Mouse (Mus musculus) embryonic facial prominence, embryonic 13.5 days (tissue): ENCODE data around the gene Mpi. TPM values are rescaled to one million over a fixed set of nuclear protein-coding genes. Genes with fewer than 3 reads are reported as not detected.
A peak's percentile ranks its signal among the peaks of the same experiment; 100 is the strongest.

Experiments used
- ATAC-seq: fragments of 200-750 bp; cut with Nextera tagmentation; 2 replicates; pipeline ENCODE4 v1.8.0; 2017; ENCODE audit warnings: low read depth; ENCODE audit not compliant: insufficient number of reproducible peaks, insufficient read depth, low FRiP score, low TSS enrichment
- H3K27ac ChIP-seq: fragments of 300-500 bp; sonication (generic); 2 replicates; pipeline ENCODE4 v1.5.1; 2015; ENCODE audit warnings: moderate library complexity, mild to moderate bottlenecking, inconsistent platforms
- H3K27me3 ChIP-seq: fragments of 300-500 bp; sonication (generic); 2 replicates; pipeline ENCODE4 v1.6.1; 2015; ENCODE audit warnings: mild to moderate bottlenecking, inconsistent platforms
- H3K36me3 ChIP-seq: fragments of 300-500 bp; sonication (generic); 2 replicates; pipeline ENCODE4 v1.6.1; 2015; ENCODE audit warnings: mild to moderate bottlenecking, inconsistent platforms
- H3K4me1 ChIP-seq: fragments of 300-500 bp; sonication (generic); 2 replicates; pipeline ENCODE4 v1.6.1; 2015; ENCODE audit warnings: inconsistent platforms
- H3K4me2 ChIP-seq: fragments of 300-500 bp; sonication (generic); 2 replicates; pipeline ENCODE4 v1.6.1; 2015; ENCODE audit warnings: moderate library complexity, mild to moderate bottlenecking, inconsistent platforms
- H3K4me3 ChIP-seq: fragments of 300-500 bp; sonication (generic); 2 replicates; pipeline ENCODE4 v1.5.1; 2015; ENCODE audit warnings: mild to moderate bottlenecking, inconsistent platforms
- H3K9ac ChIP-seq: fragments of 300-500 bp; sonication (generic); 2 replicates; pipeline ENCODE4 v1.6.1; 2015; ENCODE audit warnings: mild to moderate bottlenecking, inconsistent platforms
- H3K9me3 ChIP-seq: fragments of 300-500 bp; sonication (generic); 2 replicates; pipeline ENCODE4 v1.6.1; 2016; ENCODE audit warnings: inconsistent platforms
- WGBS: fragments of 180-500 bp; shearing (Covaris S2); methylation state at CpG from one replicate; pipeline ENCODE4 v1.1.7; 2015; ENCODE audit warnings: mixed read lengths; 5-methylcytosine and 5-hydroxymethylcytosine counted together
- polyA plus RNA-seq: library from polyadenylated mRNA; unstranded; fragments of >200 nt; fragmentation: Nextera tagmentation; extraction: Ambion mirVana; gene quantifications from 2 replicates; pipeline ENCODE4 v1.2.1, GENCODE M21; 2015

The Mpi gene
- polyA plus RNA-seq, 1 experiment from 2014 or later = 48.8 TPM

- H3K4me3 ChIP-seq = peak within 1 kb of the TSS; percentile 74
- WGBS = under 1% methylated on average over 58 of the region's 58 CpGs
- H3K36me3 ChIP-seq = peaks cover 51% of the 10 kb centered on the region
- peaks cover 16% of the 10 kb centered on the region for H3K4me1 ChIP-seq
- H3K9ac ChIP-seq = peak within 1 kb of the TSS; percentile 81
- H3K27me3 ChIP-seq = no peaks in the 10 kb centered on the region
- peak within 1 kb of the TSS; percentile 87 for H3K4me2 ChIP-seq
- H3K9me3 ChIP-seq = no peaks in the 10 kb centered on the region
- ATAC-seq = peak; percentile 74
- H3K27ac ChIP-seq = peak within 1 kb of the TSS; percentile 77
Observed at GRCm38 (mm10) chr9:57589224-57590126, 36.9 kb upstream of the Mpi start, which contains the start of gene Ulk3. Ulk3 (plus strand) TSS chr9:57589452.

- no peak overlapping the region for H3K27ac ChIP-seq
- H3K27me3 ChIP-seq = no peaks in the 10 kb centered on the region
- H3K4me3 ChIP-seq = no peak overlapping the region
- H3K36me3 ChIP-seq = peaks cover 68% of the 10 kb centered on the region
- no peak overlapping the region for H3K9ac ChIP-seq
- no peak for ATAC-seq
- 81% methylated on average over 3 of the region's 3 CpGs for WGBS
- H3K4me1 ChIP-seq = peaks cover 6% of the 10 kb centered on the region
- H3K9me3 ChIP-seq = no peaks in the 10 kb centered on the region
- no peak overlapping the region for H3K4me2 ChIP-seq
Observed at GRCm38 (mm10) chr9:57584991-57585390, 32.4 kb upstream of the Mpi start.

- no peak overlapping the region for H3K4me2 ChIP-seq
- ATAC-seq = no peak
- H3K27me3 ChIP-seq = no peaks in the 10 kb centered on the region
- peaks cover 57% of the 10 kb centered on the region for H3K36me3 ChIP-seq
- no peak overlapping the region for H3K4me3 ChIP-seq
- 75% methylated on average over 6 of the region's 6 CpGs for WGBS
- H3K27ac ChIP-seq = no peak overlapping the region
- no peaks in the 10 kb centered on the region for H3K9me3 ChIP-seq
- H3K9ac ChIP-seq = no peak overlapping the region
- H3K4me1 ChIP-seq = 0 out of 2 replicates have a peak, but pooled peaks cover 6% of the 10 kb centered on the region
Observed at GRCm38 (mm10) chr9:57577144-57577849, 24.7 kb upstream of the Mpi start.

GRCm38 (mm10) chr9:57575577-57575976 is 23.0 kb upstream of the Mpi start:
- H3K36me3 ChIP-seq = peaks cover 50% of the 10 kb centered on the region
- no peaks in the 10 kb centered on the region for H3K27me3 ChIP-seq
- no peak overlapping the region for H3K9ac ChIP-seq
- H3K9me3 ChIP-seq = no peaks in the 10 kb centered on the region
- no peak overlapping the region for H3K27ac ChIP-seq
- no peak for ATAC-seq
- 0 out of 2 replicates have a peak, but pooled peaks cover 6% of the 10 kb centered on the region for H3K4me1 ChIP-seq
- 81% methylated on average over 3 of the region's 3 CpGs for WGBS
- no peak overlapping the region for H3K4me3 ChIP-seq
- no peak overlapping the region for H3K4me2 ChIP-seq

- no peak for ATAC-seq
- H3K36me3 ChIP-seq = peaks cover 44% of the 10 kb centered on the region
- no peak overlapping the region for H3K27ac ChIP-seq
- H3K9ac ChIP-seq = no peak overlapping the region
- 0 out of 2 replicates have a peak, but pooled peaks cover 6% of the 10 kb centered on the region for H3K4me1 ChIP-seq
- H3K4me2 ChIP-seq = no peak overlapping the region
- no peaks in the 10 kb centered on the region for H3K27me3 ChIP-seq
- no peaks in the 10 kb centered on the region for H3K9me3 ChIP-seq
- H3K4me3 ChIP-seq = no peak overlapping the region
Observed at GRCm38 (mm10) chr9:57574397-57574796, 21.8 kb upstream of the Mpi start.

- no peak for ATAC-seq
Observed at GRCm38 (mm10) chr9:57568500-57568899, 15.9 kb upstream of the Mpi start.

GRCm38 (mm10) chr9:57566846-57567245 is 14.3 kb upstream of the Mpi start:
- Histone ChIP-seq H3K36me3 (peaks cover 34% of the 10 kb centered on the region), H3K4me2 (no peak overlapping the region), H3K4me3 (no peak overlapping the region), H3K27ac (no peak overlapping the region; the same call in 1 of the 2 replicates), H3K9me3 (no peaks in the 10 kb centered on the region), H3K9ac (no peak overlapping the region), H3K27me3 (no peaks in the 10 kb centered on the region), H3K4me1 (peaks cover 23% of the 10 kb centered on the region)
- 62% methylated on average over 8 of the region's 8 CpGs for WGBS
- no peak for ATAC-seq

More at GRCm38 (mm10) chr9:57568500-57568899, 15.9 kb upstream of the Mpi start:
- H3K36me3 ChIP-seq = peaks cover 34% of the 10 kb centered on the region
- H3K4me1 ChIP-seq = peaks cover 8% of the 10 kb centered on the region
- no peak overlapping the region for H3K27ac ChIP-seq
- no peaks in the 10 kb centered on the region for H3K27me3 ChIP-seq
- WGBS = 90% methylated on average over 6 of the region's 6 CpGs
- no peak overlapping the region for H3K4me3 ChIP-seq
- no peaks in the 10 kb centered on the region for H3K9me3 ChIP-seq
- no peak overlapping the region for H3K9ac ChIP-seq
- no peak overlapping the region for H3K4me2 ChIP-seq

- H3K9me3 ChIP-seq = no peaks in the 10 kb centered on the region
- H3K27me3 ChIP-seq = no peaks in the 10 kb centered on the region
- H3K4me1 ChIP-seq = peaks cover 30% of the 10 kb centered on the region
- peaks cover 26% of the 10 kb centered on the region for H3K36me3 ChIP-seq
- no peak overlapping the region for H3K4me2 ChIP-seq
- peak overlapping the region; percentile 69 for H3K27ac ChIP-seq
- ATAC-seq = no peak
- 30% methylated on average over 10 of the region's 10 CpGs for WGBS
- no peak overlapping the region for H3K4me3 ChIP-seq
- peak overlapping the region; percentile 40; the same call in 1 of the 2 replicates for H3K9ac ChIP-seq
Observed at GRCm38 (mm10) chr9:57565741-57566221, 13.2 kb upstream of the Mpi start.

- Histone ChIP-seq H3K4me1 (peaks cover 34% of the 10 kb centered on the region), H3K27me3 (no peaks in the 10 kb centered on the region), H3K4me2 (no peak overlapping the region), H3K27ac (no peak overlapping the region), H3K9me3 (no peaks in the 10 kb centered on the region), H3K9ac (no peak overlapping the region), H3K4me3 (no peak overlapping the region), H3K36me3 (peaks cover 20% of the 10 kb centered on the region)
- ATAC-seq = no peak
- 90% methylated on average over 6 of the region's 6 CpGs for WGBS
Observed at GRCm38 (mm10) chr9:57564609-57565008, 12.0 kb upstream of the Mpi start.

- H3K9me3 ChIP-seq = no peaks in the 10 kb centered on the region
- ATAC-seq = no peak
- peaks cover 34% of the 10 kb centered on the region for H3K4me1 ChIP-seq
- no peak overlapping the region for H3K4me2 ChIP-seq
- peaks cover 3% of the 10 kb centered on the region for H3K36me3 ChIP-seq
- H3K27me3 ChIP-seq = no peaks in the 10 kb centered on the region; the same call in 1 of the 2 replicates
- 69% methylated on average over 4 of the region's 4 CpGs for WGBS
- no peak overlapping the region for H3K4me3 ChIP-seq
- peak overlapping the region; percentile 44; the same call in 1 of the 2 replicates for H3K9ac ChIP-seq
- no peak overlapping the region for H3K27ac ChIP-seq
Observed at GRCm38 (mm10) chr9:57562896-57563372, 10.4 kb upstream of the Mpi start.

- Histone ChIP-seq H3K36me3 (no peaks in the 10 kb centered on the region), H3K4me1 (peaks cover 34% of the 10 kb centered on the region), H3K27ac (no peak overlapping the region), H3K4me3 (peak overlapping the region; percentile 69), H3K9ac (peak overlapping the region; percentile 84), H3K27me3 (no peaks in the 10 kb centered on the region; the same call in 1 of the 2 replicates), H3K4me2 (peak overlapping the region; percentile 84), H3K9me3 (no peaks in the 10 kb centered on the region)
- WGBS = 82% methylated on average over 13 of the region's 13 CpGs
- no peak for ATAC-seq
Observed at GRCm38 (mm10) chr9:57561711-57562099, 9.1 kb upstream of the Mpi start.
